ENCODE assay signal across 8 mouse cellular contexts in the genomic region with DNA sequence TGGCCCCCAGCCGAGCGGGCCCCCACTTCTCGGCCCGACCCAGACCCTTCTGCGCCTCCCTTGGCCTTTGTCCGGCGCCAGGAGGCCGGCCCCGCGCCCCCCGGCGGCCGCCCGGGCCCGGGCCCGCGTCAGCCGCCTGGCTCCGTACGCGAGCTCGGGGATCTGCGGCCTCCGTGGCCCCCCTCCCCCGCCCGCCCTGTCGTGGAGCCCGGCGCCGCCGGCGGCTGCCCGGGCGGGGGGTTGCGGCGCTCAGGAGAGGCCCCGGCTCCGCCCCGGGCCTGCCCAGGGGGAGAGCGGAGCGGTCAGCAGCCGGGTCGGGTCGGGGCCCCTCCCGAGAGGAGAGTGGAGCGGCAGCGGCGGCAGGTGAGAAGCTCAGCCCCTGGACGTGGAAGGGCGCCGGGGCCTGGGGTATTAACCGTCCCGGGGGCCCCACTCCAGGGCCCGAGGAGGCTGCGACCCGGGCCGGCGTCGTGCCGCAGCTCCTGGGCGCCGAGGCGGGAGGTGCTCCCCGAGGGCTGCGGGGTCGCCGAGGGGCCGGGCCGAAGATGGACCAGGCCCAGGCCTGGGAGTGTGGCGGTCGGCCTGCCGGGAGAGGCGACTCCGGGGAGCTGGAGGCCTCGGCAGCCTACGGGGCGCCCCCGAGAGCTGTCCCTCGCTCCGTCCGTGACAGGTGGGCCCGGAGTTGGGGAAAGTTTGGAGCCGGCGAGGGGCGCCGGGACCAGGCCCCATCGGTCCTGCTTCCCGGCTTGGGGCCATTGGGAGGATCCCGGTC. TPM values are rescaled to one million over a fixed set of nuclear protein-coding genes. Genes with fewer than 3 reads are reported as not detected.
DNase-seq lines count a peak whose midpoint lies in the region; ATAC-seq and TF ChIP-seq lines count a peak whose summit lies in the region.

No protein-coding gene starts in this region.

- peaks cover 12% of the 10 kb centered on the region; the same call in 1 of the 2 replicates for H3K4me1 ChIP-seq in embryonic facial prominence, embryonic 14.5 days (ENCODE audit: control insufficient read depth, insufficient read depth, low read length)
- H3K4me1 ChIP-seq in heart, embryonic 10.5 days = peaks cover 19% of the 10 kb centered on the region
- peaks cover 11% of the 10 kb centered on the region; the same call in 1 of the 2 replicates for H3K4me1 ChIP-seq in kidney, embryonic 14.5 days (ENCODE audit: control insufficient read depth, insufficient read depth, low read length)
- peaks cover 14 to 16% of the 10 kb centered on the region in 2 experiments for H3K4me1 ChIP-seq in liver, embryonic 14.5 days (replicated peaks; ENCODE audit: control insufficient read depth in 2 of 2, insufficient read depth in 2 of 2, low read length in 1 of 2)
- peaks cover 15% of the 10 kb centered on the region for H3K4me1 ChIP-seq in neural tube, embryonic 11.5 days (ENCODE audit: control insufficient read depth, insufficient read depth, low read length)
- peaks cover 15% of the 10 kb centered on the region for H3K4me1 ChIP-seq in stomach, embryonic 16.5 days (ENCODE audit: control insufficient read depth, insufficient read depth, low read length)

- no peak for TF ChIP-seq EP300 in liver, embryonic 14.5 days (IDR thresholded peaks at IDR 0.05; ENCODE audit: low read depth)

- peak; percentile 64 for ATAC-seq in embryonic facial prominence, embryonic 14.5 days (ENCODE audit: low read depth)
- ATAC-seq in kidney, embryonic 14.5 days (ENCODE audit: low FRiP score, low TSS enrichment) = peak; percentile 66
- peak; percentile 57 for ATAC-seq in liver, embryonic 14.5 days (ENCODE audit: insufficient read depth)
- peak; percentile 73 for ATAC-seq in neural tube, embryonic 11.5 days (ENCODE audit: insufficient read depth, low FRiP score, low TSS enrichment)
- ATAC-seq in stomach, embryonic 16.5 days (ENCODE audit: insufficient read depth, low FRiP score) = peak; percentile 45

- peak; percentile 28 to 33 for DNase-seq in layer of hippocampus, adult 18-20 months (ENCODE audit: low spot score in 2 of 2)
- no peak for DNase-seq in layer of hippocampus, adult 9-11 months
- peak; percentile 20 for DNase-seq in embryonic facial prominence, embryonic 14.5 days (ENCODE audit: low spot score)
- DNase-seq in heart, embryonic 10.5 days (ENCODE audit: low spot score) = peak; percentile 85
- no peak for DNase-seq in liver, embryonic 14.5 days (ENCODE audit: low read depth in 3 of 3, low spot score in 3 of 3)
- peak; percentile 57 for DNase-seq in neural tube, embryonic 11.5 days (ENCODE audit: low spot score)

- peak overlapping the region; percentile 99 for H3K9ac ChIP-seq in embryonic facial prominence, embryonic 14.5 days (ENCODE audit: low read depth, low read length)
- H3K9ac ChIP-seq in kidney, embryonic 14.5 days (ENCODE audit: low read depth, low read length) = peak overlapping the region; percentile 87
- peak overlapping the region; percentile 86 for H3K9ac ChIP-seq in liver, embryonic 14.5 days (replicated peaks)
- H3K9ac ChIP-seq in neural tube, embryonic 11.5 days (ENCODE audit: low read length) = peak overlapping the region; percentile 96
- H3K9ac ChIP-seq in stomach, embryonic 16.5 days (ENCODE audit: low read length) = peak overlapping the region; percentile 93

- peak overlapping the region; percentile 94 for H3K4me3 ChIP-seq in embryonic facial prominence, embryonic 14.5 days (ENCODE audit: low read depth, low read length)
- peak overlapping the region; percentile 92 for H3K4me3 ChIP-seq in heart, embryonic 10.5 days
- H3K4me3 ChIP-seq in kidney, embryonic 14.5 days (ENCODE audit: low read length) = peak overlapping the region; percentile 61
- peak overlapping the region; percentile 78 to 84 for H3K4me3 ChIP-seq in liver, embryonic 14.5 days (ENCODE audit: insufficient read depth in 1 of 2, low read depth in 2 of 2, low read length in 2 of 2)
- H3K4me3 ChIP-seq in neural tube, embryonic 11.5 days (ENCODE audit: low read depth, low read length) = peak overlapping the region; percentile 81
- H3K4me3 ChIP-seq in stomach, embryonic 16.5 days (replicated peaks; ENCODE audit: low read length) = peak overlapping the region; percentile 63

- peaks cover 28% of the 10 kb centered on the region for H3K36me3 ChIP-seq in embryonic facial prominence, embryonic 14.5 days (ENCODE audit: control insufficient read depth, insufficient read depth, low read length)
- H3K36me3 ChIP-seq in heart, embryonic 10.5 days = peaks cover 34% of the 10 kb centered on the region
- peaks cover 19% of the 10 kb centered on the region for H3K36me3 ChIP-seq in kidney, embryonic 14.5 days (ENCODE audit: control insufficient read depth, insufficient read depth, low read length)
- peaks cover 10% of the 10 kb centered on the region for H3K36me3 ChIP-seq in liver, embryonic 14.5 days (replicated peaks; ENCODE audit: control insufficient read depth, insufficient read depth, low read depth)
- peaks cover 5% of the 10 kb centered on the region; the same call in 1 of the 2 replicates for H3K36me3 ChIP-seq in neural tube, embryonic 11.5 days (ENCODE audit: control insufficient read depth, insufficient read depth, low read length)
- no peaks in the 10 kb centered on the region for H3K36me3 ChIP-seq in stomach, embryonic 16.5 days (ENCODE audit: control insufficient read depth, insufficient read depth, low read length)

- WGBS in embryonic facial prominence, embryonic 14.5 days = 13% methylated on average over 29 of the region's 89 CpGs
- 1% methylated on average over 82 of the region's 89 CpGs for WGBS in heart, embryonic 10.5 days
- WGBS in kidney, embryonic 14.5 days = 6% methylated on average over 55 of the region's 89 CpGs
- 4% methylated on average over 85 of the region's 89 CpGs for WGBS in liver, embryonic 14.5 days (ENCODE audit: insufficient replicate concordance)
- 3% methylated on average over 58 of the region's 89 CpGs for WGBS in neural tube, embryonic 11.5 days
- WGBS in stomach, embryonic 16.5 days = 4% methylated on average over 76 of the region's 89 CpGs

- no peaks in the 10 kb centered on the region for H3K27me3 ChIP-seq in embryonic facial prominence, embryonic 14.5 days (replicated peaks; ENCODE audit: control insufficient read depth, insufficient read depth, low read length)
- H3K27me3 ChIP-seq in heart, embryonic 10.5 days (ENCODE audit: insufficient read depth, poor library complexity, severe bottlenecking) = no peaks in the 10 kb centered on the region
- H3K27me3 ChIP-seq in kidney, embryonic 14.5 days (ENCODE audit: control insufficient read depth, insufficient read depth, low read length) = no peaks in the 10 kb centered on the region
- H3K27me3 ChIP-seq in liver, embryonic 14.5 days (ENCODE audit: control insufficient read depth, insufficient read depth, low read length) = no peaks in the 10 kb centered on the region
- H3K27me3 ChIP-seq in neural tube, embryonic 11.5 days (ENCODE audit: control insufficient read depth, insufficient read depth, low read length) = no peaks in the 10 kb centered on the region
- no peaks in the 10 kb centered on the region for H3K27me3 ChIP-seq in stomach, embryonic 16.5 days (ENCODE audit: control insufficient read depth, insufficient read depth, low read length)

- no peak for TF ChIP-seq CTCF in liver, embryonic 14.5 days (IDR thresholded peaks at IDR 0.05; ENCODE audit: low read depth)

- H3K9me3 ChIP-seq in embryonic facial prominence, embryonic 14.5 days (ENCODE audit: control insufficient read depth, low read length) = no peaks in the 10 kb centered on the region
- H3K9me3 ChIP-seq in heart, embryonic 10.5 days = no peaks in the 10 kb centered on the region
- H3K9me3 ChIP-seq in kidney, embryonic 14.5 days (ENCODE audit: control insufficient read depth, low read length) = no peaks in the 10 kb centered on the region
- H3K9me3 ChIP-seq in liver, embryonic 14.5 days (ENCODE audit: control insufficient read depth, low read length) = no peaks in the 10 kb centered on the region
- no peaks in the 10 kb centered on the region for H3K9me3 ChIP-seq in neural tube, embryonic 11.5 days (ENCODE audit: control insufficient read depth, low read length)
- H3K9me3 ChIP-seq in stomach, embryonic 16.5 days (replicated peaks; ENCODE audit: control insufficient read depth, low read length) = no peaks in the 10 kb centered on the region

- H3K27ac ChIP-seq in embryonic facial prominence, embryonic 14.5 days (replicated peaks; ENCODE audit: low read depth, low read length) = peak overlapping the region; percentile 94
- H3K27ac ChIP-seq in heart, embryonic 10.5 days = peak overlapping the region; percentile 98
- peak overlapping the region; percentile 83 for H3K27ac ChIP-seq in kidney, embryonic 14.5 days (ENCODE audit: low read depth, low read length)
- peak overlapping the region; percentile 82 for H3K27ac ChIP-seq in liver, embryonic 14.5 days
- H3K27ac ChIP-seq in neural tube, embryonic 11.5 days (ENCODE audit: low read depth, low read length) = peak overlapping the region; percentile 94
- H3K27ac ChIP-seq in stomach, embryonic 16.5 days (ENCODE audit: low read length) = peak overlapping the region; percentile 97

- H3K4me2 ChIP-seq in embryonic facial prominence, embryonic 14.5 days (ENCODE audit: low read depth, low read length) = peak overlapping the region; percentile 68
- peak overlapping the region; percentile 73 for H3K4me2 ChIP-seq in kidney, embryonic 14.5 days (replicated peaks; ENCODE audit: low read depth, low read length)
- H3K4me2 ChIP-seq in liver, embryonic 14.5 days (ENCODE audit: low read depth) = peak overlapping the region; percentile 83
- H3K4me2 ChIP-seq in neural tube, embryonic 11.5 days (ENCODE audit: low read depth) = peak overlapping the region; percentile 72
- H3K4me2 ChIP-seq in stomach, embryonic 16.5 days (ENCODE audit: low read depth, low read length) = peak overlapping the region; percentile 84

RNA-seq across cellular contexts. Expression of a gene that starts 3.3 kb away (rescaled TPM):
- 10 to 100 TPM; 45.8 to 46.2 TPM for total RNA-seq in layer of hippocampus, adult 18-20 months (2021)
- polyA plus RNA-seq in embryonic facial prominence, embryonic 14.5 days (2014; fragmentation: Nextera tagmentation; extraction: Ambion mirVana) = 26.3 and 30.4 TPM in 2 replicates
- 14.7 and 18.3 TPM in 2 replicates for polyA plus RNA-seq in heart, embryonic 10.5 days (2016; fragmentation: Nextera tagmentation; extraction: Ambion mirVana)
- 27.5 and 30.8 TPM in 2 replicates for polyA plus RNA-seq in kidney, embryonic 14.5 days (2014; fragmentation: Nextera tagmentation; extraction: Ambion mirVana)
- 12.0 and 16.3 TPM in 2 replicates for polyA plus RNA-seq in liver, embryonic 14.5 days (2012; rRNA removed)
- polyA plus RNA-seq in liver, embryonic 14.5 days (2014; fragmentation: Nextera tagmentation; extraction: Ambion mirVana) = 10.2 and 10.6 TPM in 2 replicates
- 25.9 and 27.8 TPM in 2 replicates for polyA plus RNA-seq in neural tube, embryonic 11.5 days (2014; fragmentation: Nextera tagmentation; extraction: Ambion mirVana)
- 10.5 TPM in 2 replicates for polyA plus RNA-seq in stomach, embryonic 16.5 days (2015; fragmentation: Nextera tagmentation; extraction: Ambion mirVana)

RNA-seq across cellular contexts. Expression of a gene that starts 35.2 kb away (rescaled TPM):
- not detected for total RNA-seq in layer of hippocampus, adult 18-20 months (2021)
- not detected in 2 replicates for polyA plus RNA-seq in embryonic facial prominence, embryonic 14.5 days (2014; fragmentation: Nextera tagmentation; extraction: Ambion mirVana)
- not detected in 2 replicates for polyA plus RNA-seq in heart, embryonic 10.5 days (2016; fragmentation: Nextera tagmentation; extraction: Ambion mirVana)
- polyA plus RNA-seq in kidney, embryonic 14.5 days (2014; fragmentation: Nextera tagmentation; extraction: Ambion mirVana) = not detected in 2 replicates
- not detected in 2 replicates for polyA plus RNA-seq in liver, embryonic 14.5 days (2012; rRNA removed)
- not detected in 2 replicates for polyA plus RNA-seq in liver, embryonic 14.5 days (2014; fragmentation: Nextera tagmentation; extraction: Ambion mirVana)
- polyA plus RNA-seq in neural tube, embryonic 11.5 days (2014; fragmentation: Nextera tagmentation; extraction: Ambion mirVana) = not detected in 2 replicates
- polyA plus RNA-seq in stomach, embryonic 16.5 days (2015; fragmentation: Nextera tagmentation; extraction: Ambion mirVana) = not detected in 2 replicates

RNA-seq across cellular contexts. Expression of a gene that starts 55.6 kb away (rescaled TPM):
- 10 to 100 TPM; 16.3 to 17.1 TPM for total RNA-seq in layer of hippocampus, adult 18-20 months (2021)
- 25.5 and 33.5 TPM in 2 replicates for polyA plus RNA-seq in embryonic facial prominence, embryonic 14.5 days (2014; fragmentation: Nextera tagmentation; extraction: Ambion mirVana)
- 30.8 and 42.5 TPM in 2 replicates for polyA plus RNA-seq in heart, embryonic 10.5 days (2016; fragmentation: Nextera tagmentation; extraction: Ambion mirVana)
- polyA plus RNA-seq in kidney, embryonic 14.5 days (2014; fragmentation: Nextera tagmentation; extraction: Ambion mirVana) = 45.4 and 52.3 TPM in 2 replicates
- polyA plus RNA-seq in liver, embryonic 14.5 days (2012; rRNA removed) = 12.0 and 16.6 TPM in 2 replicates
- 14.2 and 14.6 TPM in 2 replicates for polyA plus RNA-seq in liver, embryonic 14.5 days (2014; fragmentation: Nextera tagmentation; extraction: Ambion mirVana)
- 33.1 and 38.1 TPM in 2 replicates for polyA plus RNA-seq in neural tube, embryonic 11.5 days (2014; fragmentation: Nextera tagmentation; extraction: Ambion mirVana)
- 32.1 and 32.8 TPM in 2 replicates for polyA plus RNA-seq in stomach, embryonic 16.5 days (2015; fragmentation: Nextera tagmentation; extraction: Ambion mirVana)

Comparison
In these comparisons a context has a peak if more than half of its experiments do, and no peak if none do; other contexts are left out.
1. DNase-seq: peak in layer of hippocampus, adult 18-20 months (2 of 2), embryonic facial prominence, embryonic 14.5 days (single experiment), heart, embryonic 10.5 days (single experiment) and neural tube, embryonic 11.5 days (single experiment); none in layer of hippocampus, adult 9-11 months (single experiment) and liver, embryonic 14.5 days (0 of 3).
2. Peak in every context shown above with its lines, with median percentiles within 50 percentile points of each other: ATAC-seq, H3K27ac ChIP-seq, H3K4me2 ChIP-seq, H3K4me3 ChIP-seq and H3K9ac ChIP-seq.